Mouse (Mus musculus): ENCODE measurements around the gene Kctd4. TPM values are rescaled to one million over a fixed set of nuclear protein-coding genes. Genes with fewer than 3 reads are reported as not detected.

The Kctd4 gene
- total RNA-seq (2012; rRNA removed) (0.08 TPM in 1 of 2 replicates, not detected in the other), total RNA-seq (2014; rRNA removed) (not detected in 2 replicates), polyA plus RNA-seq (2012; ENCODE audit: insufficient read length, low read depth) (0.05 and 0.06 TPM in 2 replicates)

- in situ Hi-C loops (cut with MboI; ENCODE audit: low pct_ligation_motif_present, low pct_unique_long_range_greater_than_20kb, low sequenced_read_pairs), result no loop called here
- DNase-seq (ENCODE audit: extremely low read depth), result no peak
- Histone ChIP-seq H3K9ac (ENCODE audit: insufficient read depth, low read depth) (no peak within 1 kb of the TSS), H3K4me1 (ENCODE audit: control insufficient read depth in 1 of 2, insufficient read depth in 2 of 2) (no peaks in the 10 kb centered on the region), H3K27me3 (replicated peaks) (no peaks in the 10 kb centered on the region), H3K9me3 (replicated peaks; ENCODE audit: low read length) (no peaks in the 10 kb centered on the region), H3K4me3 (replicated peaks in 1 of 3; ENCODE audit: low read depth in 2 of 3, low read length in 2 of 3, poor library complexity in 1 of 3) (no peak within 1 kb of the TSS), H3K27ac (ENCODE audit: insufficient read depth, low read depth) (no peak within 1 kb of the TSS), H3K79me2 (replicated peaks; ENCODE audit: control insufficient read depth, extremely low read depth, insufficient read depth, poor library complexity, severe bottlenecking) (no peaks in the 10 kb centered on the region), H3K36me3 (replicated peaks in 1 of 2; ENCODE audit: control insufficient read depth in 1 of 2, insufficient read depth in 1 of 2, low read length in 1 of 2) (peaks cover 0 to 40% of the 10 kb centered on the region in 2 experiments), H3K4me2 (ENCODE audit: insufficient read depth, low read depth, poor library complexity, severe bottlenecking) (no peak within 1 kb of the TSS)
- dilution Hi-C loops (cut with MboI; ENCODE audit: extremely low pct_ligation_motif_present, extremely low pct_unique_long_range_greater_than_20kb, low sequenced_read_pairs), result no loop called here
- TF ChIP-seq KAT2A (IDR thresholded peaks at IDR 0.05; ENCODE audit: insufficient replicate concordance, low read length) (no peak), MXI1 (IDR thresholded peaks at IDR 0.05; ENCODE audit: low read depth, low read length) (no peak), NELFE (IDR thresholded peaks at IDR 0.05; ENCODE audit: low read depth, low read length) (no peak), ZKSCAN1 (IDR thresholded peaks at IDR 0.05; ENCODE audit: borderline replicate concordance, low read depth, low read length) (no peak), USF1 (IDR thresholded peaks at IDR 0.05; ENCODE audit: low read depth, low read length) (no peak), ELF1 (IDR thresholded peaks at IDR 0.05; ENCODE audit: low read depth, low read length) (no peak), JUN (IDR thresholded peaks at IDR 0.05; ENCODE audit: insufficient read depth, low read depth, low read length) (no peak), PAX5 (IDR thresholded peaks at IDR 0.05; ENCODE audit: low read length) (no peak), POLR2A (IDR thresholded peaks at IDR 0.05; ENCODE audit: low read depth, low read length) (no peak), MAX (IDR thresholded peaks at IDR 0.05; ENCODE audit: low read length) (no peak), TCF12 (IDR thresholded peaks at IDR 0.05; ENCODE audit: low read depth, low read length) (no peak), HCFC1 (IDR thresholded peaks at IDR 0.05; ENCODE audit: low read depth, low read length) (no peak), CHD2 (IDR thresholded peaks at IDR 0.05; ENCODE audit: low read length) (no peak), ETS1 (conservative IDR thresholded peaks at IDR 0.05; ENCODE audit: low read depth, low read length) (no peak), ZNF384 (IDR thresholded peaks at IDR 0.05; ENCODE audit: low read depth, low read length) (no peak), JUND (conservative IDR thresholded peaks at IDR 0.05; ENCODE audit: low read depth, low read length) (no peak), ZC3H11A (IDR thresholded peaks at IDR 0.05; ENCODE audit: low read depth, low read length) (no peak)
Measured at GRCm38 (mm10) chr14:75954766-75955165, at the start of gene Kctd4. TSS of gene Kctd4 (plus strand) at chr14:75955009.

DNA sequence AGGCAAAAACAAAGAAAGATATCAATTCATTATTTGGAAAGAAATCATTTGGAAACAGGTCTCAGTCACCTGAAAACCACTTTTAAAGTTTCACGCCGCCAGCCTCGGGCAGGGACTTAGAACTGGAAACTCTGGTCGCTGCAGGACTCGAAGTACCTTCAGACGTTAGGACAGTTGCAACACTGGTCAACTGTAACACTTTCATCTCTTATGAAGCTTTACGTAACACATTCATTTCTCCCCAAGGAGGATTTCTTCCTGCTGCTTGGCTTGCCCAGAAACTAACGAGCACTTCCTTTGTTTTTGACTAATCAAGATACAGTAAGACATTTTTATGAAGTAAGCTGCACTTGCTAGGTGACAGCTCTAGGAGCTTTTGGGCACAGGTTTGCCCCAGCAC lies 47.9 kb upstream of the Kctd4 start:
- dilution Hi-C loops (cut with MboI; ENCODE audit: extremely low pct_ligation_motif_present, extremely low pct_unique_long_range_greater_than_20kb, low sequenced_read_pairs), result no loop called here

More for the DNA sequence above, 47.9 kb upstream of the Kctd4 start:
- in situ Hi-C loops (cut with MboI; ENCODE audit: low pct_ligation_motif_present, low pct_unique_long_range_greater_than_20kb, low sequenced_read_pairs), result no loop called here
- Histone ChIP-seq H3K79me2 (replicated peaks; ENCODE audit: control insufficient read depth, extremely low read depth, insufficient read depth, poor library complexity, severe bottlenecking) (no peaks in the 10 kb centered on the region), H3K9me3 (replicated peaks; ENCODE audit: low read length) (peaks cover 5% of the 10 kb centered on the region), H3K36me3 (replicated peaks in 1 of 2; ENCODE audit: control insufficient read depth in 1 of 2, insufficient read depth in 1 of 2, low read length in 1 of 2) (peaks cover 19 to 72% of the 10 kb centered on the region in 2 experiments), H3K27me3 (replicated peaks) (no peaks in the 10 kb centered on the region), H3K27ac (ENCODE audit: insufficient read depth, low read depth) (no peak overlapping the region), H3K4me3 (replicated peaks in 1 of 3; ENCODE audit: low read depth in 2 of 3, low read length in 2 of 3, poor library complexity in 1 of 3) (no peak overlapping the region), H3K4me1 (ENCODE audit: control insufficient read depth in 1 of 2, insufficient read depth in 2 of 2) (peaks cover 0 to 23% of the 10 kb centered on the region in 2 experiments; a peak in 2 of 4 replicates), H3K9ac (ENCODE audit: insufficient read depth, low read depth) (no peak overlapping the region), H3K4me2 (ENCODE audit: insufficient read depth, low read depth, poor library complexity, severe bottlenecking) (no peak overlapping the region)
- TF ChIP-seq MYC (IDR thresholded peaks at IDR 0.05; ENCODE audit: low read depth, low read length) (no peak), IRF4 (IDR thresholded peaks at IDR 0.05; ENCODE audit: low read depth, low read length) (no peak), KAT2A (IDR thresholded peaks at IDR 0.05; ENCODE audit: insufficient replicate concordance, low read length) (no peak), RCOR1 (conservative IDR thresholded peaks at IDR 0.05; ENCODE audit: low read depth, low read length) (no peak), CHD1 (IDR thresholded peaks at IDR 0.05; ENCODE audit: low read depth, low read length) (no peak), BHLHE40 (IDR thresholded peaks at IDR 0.05; ENCODE audit: low read depth, low read length) (no peak), NRF1 (IDR thresholded peaks at IDR 0.05; ENCODE audit: low read depth, low read length) (no peak), HCFC1 (IDR thresholded peaks at IDR 0.05; ENCODE audit: low read depth, low read length) (no peak)
- no peak for DNase-seq (ENCODE audit: extremely low read depth)
